Mouse (Mus musculus) adrenal gland, adult (tissue): ENCODE measurements at regions not wholly inside any gene's neighbourhood (a gene's known extent, or its start where the extent isn't known, plus 50 kb on each side); places are given as distances from the start of the nearest gene placed in this dataset.
A peak's percentile ranks its signal among the peaks of the same experiment; 100 is the strongest.

Experiments
- DNase-seq, 2 experiments: peaks; one replicate each; pipeline ENCODE4 v3.0.0; 2022 to 2023; ENCODE audit warnings: low spot score in 1 of 2; ENCODE audit not compliant: inconsistent age in 2 of 2

DNA sequence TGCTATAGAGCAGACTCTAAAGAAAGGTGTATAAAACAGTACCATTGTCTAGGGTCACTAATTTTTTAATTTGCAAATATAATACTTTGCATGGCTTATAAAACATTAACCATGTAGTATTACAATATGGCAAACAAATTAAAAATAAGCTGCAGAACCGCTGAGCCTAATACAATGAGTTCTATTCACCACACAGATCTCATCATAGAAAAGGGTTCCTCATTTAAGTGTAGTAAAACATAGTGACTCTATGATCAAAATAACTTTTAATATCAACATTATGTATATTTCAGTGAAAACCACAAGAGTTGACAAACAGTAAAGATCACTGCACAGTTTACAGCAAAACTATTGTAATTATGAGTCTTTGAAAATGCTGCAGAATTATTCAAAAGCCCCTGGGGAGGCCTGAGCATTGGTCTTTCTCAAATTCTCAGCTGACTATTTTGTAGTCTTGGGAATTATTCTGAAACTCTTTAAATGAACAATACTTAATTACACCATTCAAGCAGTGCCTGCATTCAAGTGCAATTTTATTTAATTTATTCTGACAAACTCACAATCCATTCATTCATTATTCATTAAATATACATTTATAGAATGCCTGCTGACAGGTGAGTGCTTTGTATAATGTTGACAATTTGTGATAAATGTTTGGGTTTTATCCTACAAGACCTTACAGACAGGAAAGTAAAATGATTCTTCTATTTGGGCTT lies 60.3 kb downstream of the Pcdh20 start:
- no peak for DNase-seq

DNA sequence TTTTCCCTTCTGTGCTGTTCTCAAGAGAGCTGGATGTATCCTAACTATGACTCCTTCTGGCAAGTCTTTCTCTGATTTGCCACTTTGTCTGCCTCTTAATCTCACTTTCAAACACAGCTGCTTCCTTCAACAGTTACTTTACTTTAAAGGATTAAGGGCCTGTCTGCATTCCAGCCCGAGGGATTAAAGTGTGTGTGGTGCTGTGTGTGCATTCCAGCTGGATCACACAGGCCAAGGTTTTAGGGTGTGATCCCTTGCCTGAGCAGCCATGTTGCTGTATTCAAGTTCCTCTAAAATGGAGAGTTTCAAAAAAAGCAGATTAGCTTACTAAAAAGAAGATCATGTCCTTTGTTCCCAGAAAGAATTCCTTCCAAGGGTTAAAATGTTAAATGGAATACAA lies 71.9 kb downstream of the Pcdh20 start:
- no peak for DNase-seq

DNA sequence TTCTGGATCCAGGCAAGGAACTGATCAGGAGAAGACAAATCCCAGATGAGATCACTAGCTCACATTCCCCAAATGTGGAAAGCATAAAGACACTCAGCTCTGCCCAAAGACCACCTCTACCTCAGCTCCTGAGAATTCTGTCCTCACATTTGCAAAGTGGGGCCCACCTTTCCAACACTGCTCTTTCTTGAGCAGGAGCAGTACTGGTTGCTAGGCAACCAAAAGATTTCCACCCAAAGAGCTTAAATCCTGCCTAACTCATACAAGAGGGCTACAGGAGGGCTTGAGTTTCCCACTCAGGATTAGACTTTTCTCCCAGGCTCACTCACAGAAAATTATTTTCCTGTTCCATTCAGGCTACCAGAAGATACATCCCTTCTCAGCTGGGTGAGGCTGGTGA lies 74.0 kb downstream of the Pcdh20 start:
- no peak for DNase-seq

DNA sequence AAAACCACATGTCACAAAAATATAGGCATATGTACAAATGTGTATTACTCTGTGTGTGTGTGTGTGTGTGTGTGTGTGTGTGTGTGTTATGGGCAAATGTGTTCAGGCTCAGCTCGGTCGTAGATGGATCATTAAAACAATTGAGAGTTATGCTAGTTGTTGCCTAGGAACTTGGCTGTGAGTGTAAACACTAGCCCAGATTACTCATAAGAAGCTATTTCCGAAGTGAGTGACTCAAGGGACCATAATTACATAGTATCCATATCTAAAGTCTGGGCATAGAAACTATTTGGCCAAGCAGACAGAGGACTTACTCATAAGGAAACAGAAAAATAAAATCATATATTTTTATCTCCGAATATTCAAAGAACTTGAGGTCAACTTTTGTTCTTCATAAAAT lies 76.2 kb downstream of the Pcdh20 start:
- no peak for DNase-seq

DNA sequence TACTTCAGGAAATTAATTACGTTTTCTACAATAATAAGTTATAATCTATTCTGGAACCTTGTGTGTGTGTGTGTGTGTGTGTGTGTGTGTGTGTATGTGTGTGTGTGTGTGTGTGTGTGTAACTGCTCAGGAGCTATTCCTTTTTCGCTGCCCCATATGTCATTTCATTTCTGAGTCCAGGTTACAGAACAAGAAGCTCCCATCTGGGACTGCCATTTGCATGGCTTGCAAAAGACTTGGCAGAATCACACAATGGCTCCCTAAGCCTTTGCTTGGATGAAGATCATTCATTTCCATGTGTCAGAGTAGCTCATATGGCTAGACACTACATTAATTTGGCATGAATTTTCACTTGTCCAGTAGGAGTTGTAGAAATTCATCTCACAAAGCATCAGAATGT lies 86.6 kb downstream of the Pcdh20 start:
- DNase-seq, result no peak

DNA sequence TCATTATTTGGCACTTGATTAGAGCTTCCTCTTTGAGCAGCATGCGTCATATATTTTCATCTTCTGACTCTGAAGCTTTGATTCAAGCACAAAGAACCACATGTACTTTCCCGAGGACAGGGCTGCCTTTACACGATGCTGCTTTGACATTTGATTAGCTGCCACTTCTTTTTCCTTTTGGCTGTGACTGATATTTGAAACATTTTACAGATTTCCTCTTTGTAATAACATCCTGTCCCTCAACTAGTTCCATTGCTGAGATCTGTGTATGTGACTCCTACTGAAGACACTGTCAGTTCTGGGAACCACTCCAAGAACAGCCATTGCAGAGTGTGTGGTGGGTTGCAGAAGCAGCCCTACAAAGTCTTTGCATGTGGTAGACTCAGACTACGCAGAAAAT lies 124.0 kb downstream of the Pcdh20 start:
- no peak for DNase-seq

DNA sequence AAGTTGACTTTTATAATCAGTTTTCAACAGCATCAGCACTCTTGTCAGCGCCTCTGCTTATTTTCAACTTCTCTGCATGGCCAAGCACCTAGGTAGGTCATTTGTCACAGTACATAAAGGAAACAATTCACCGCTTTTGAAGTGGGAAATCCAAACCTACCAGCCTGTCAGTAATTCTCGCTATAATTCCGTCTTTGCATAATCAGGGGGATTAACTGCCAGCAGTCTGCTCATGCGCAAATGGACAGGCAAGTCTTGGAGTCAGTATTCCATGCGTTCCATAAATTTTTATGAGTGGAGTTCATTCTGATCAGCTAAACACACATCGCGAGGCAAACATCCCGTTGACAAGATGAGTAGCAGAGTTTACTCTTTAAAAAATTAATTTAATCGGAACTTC lies 133.9 kb downstream of the Pcdh20 start:
- DNase-seq, result no peak

DNA sequence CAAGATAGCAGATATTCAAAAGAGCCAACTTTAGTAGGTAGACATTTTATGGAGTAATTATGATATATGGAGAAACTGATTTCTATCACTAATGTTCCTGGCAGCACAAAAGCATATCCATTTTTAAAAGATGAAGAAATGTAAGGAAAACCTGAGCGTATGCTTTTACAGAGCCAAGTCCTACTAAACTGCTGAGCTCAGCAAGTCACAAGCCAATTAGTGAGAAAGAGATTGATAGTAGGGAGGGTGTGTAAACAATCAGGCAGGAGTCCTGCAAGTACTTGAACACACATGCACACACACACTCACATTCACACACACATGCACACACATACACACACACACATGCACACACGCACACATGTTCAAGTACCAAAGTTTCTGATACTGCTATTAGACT lies 140.6 kb downstream of the Pcdh20 start:
- no peak for DNase-seq

DNA sequence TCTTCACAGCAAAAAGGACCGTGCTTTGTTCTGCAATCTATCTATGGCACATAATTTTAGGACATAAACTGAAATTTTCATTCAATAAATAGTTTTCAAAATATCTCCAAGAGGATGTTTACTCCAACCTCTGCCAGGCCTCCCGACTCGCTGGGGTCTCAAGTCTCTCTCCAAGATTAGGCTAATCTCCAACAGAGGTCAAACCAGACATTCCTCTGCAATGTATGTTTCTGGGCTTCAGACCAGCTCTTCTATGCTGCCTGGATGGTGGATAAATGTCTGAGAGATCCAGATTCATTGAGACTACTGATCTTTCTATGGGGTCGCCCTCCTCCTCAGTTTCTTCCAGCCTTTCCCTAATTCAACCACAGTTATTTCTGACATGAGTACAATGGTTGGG lies 144.8 kb downstream of the Pcdh20 start:
- no peak for DNase-seq

DNA sequence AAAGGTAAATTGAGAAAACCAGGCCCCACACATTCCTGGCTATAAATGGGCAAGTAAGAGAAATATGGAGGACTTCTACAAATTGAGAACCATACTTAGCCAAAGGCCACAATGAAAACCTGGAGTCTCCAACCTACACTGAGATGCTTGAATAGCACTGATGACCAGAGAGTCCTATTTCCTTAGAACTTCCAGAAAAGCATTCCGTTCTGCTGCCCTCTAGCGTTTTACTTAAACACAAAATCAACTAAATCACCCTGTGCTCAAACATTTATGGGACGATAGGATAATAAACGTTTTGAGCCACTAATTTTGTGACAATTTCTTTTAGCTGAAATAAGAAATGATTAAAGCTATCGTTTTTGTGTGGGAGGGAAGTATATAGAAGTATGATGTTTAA lies 192.9 kb downstream of the Pcdh20 start:
- DNase-seq, result peak in 1 of 2 experiments; percentile 33

DNA sequence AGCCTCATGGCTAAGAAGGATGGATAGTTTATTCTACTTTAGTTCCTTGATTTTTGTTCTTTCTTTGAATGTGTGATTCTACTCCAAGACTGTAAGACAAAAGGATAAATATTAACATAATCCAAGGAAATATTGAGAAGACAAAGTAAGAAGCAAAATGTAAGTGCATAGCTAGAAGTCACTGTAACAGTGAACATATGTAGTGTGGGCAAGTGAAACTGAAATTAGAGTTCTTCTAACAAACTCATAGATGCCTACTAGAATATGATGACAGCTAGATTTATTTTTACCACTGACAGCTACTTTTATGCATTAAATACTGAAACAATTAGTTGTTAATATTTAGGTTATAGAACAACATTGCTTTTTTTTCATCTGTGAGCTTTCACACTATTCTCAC lies 206.4 kb downstream of the Pcdh20 start:
- no peak for DNase-seq

DNA sequence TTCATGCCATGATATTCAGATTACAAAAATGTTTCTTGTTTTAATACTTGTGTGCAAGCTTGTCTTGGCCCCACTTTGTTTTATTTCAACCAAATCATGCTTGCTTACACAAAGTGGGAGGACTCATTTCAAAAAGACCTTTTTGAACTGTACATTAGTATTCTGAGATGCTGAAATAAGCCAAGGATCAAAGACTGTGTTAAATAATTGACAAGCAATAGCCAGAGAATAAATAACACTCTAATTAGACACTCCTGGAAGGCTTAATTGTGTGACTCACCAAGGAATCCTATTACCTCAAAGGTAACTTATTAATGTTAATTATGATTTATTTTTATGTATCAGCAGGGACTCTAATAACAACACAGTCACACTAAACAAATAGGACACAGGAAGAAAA lies 212.2 kb downstream of the Pcdh20 start:
- DNase-seq, result no peak

DNA sequence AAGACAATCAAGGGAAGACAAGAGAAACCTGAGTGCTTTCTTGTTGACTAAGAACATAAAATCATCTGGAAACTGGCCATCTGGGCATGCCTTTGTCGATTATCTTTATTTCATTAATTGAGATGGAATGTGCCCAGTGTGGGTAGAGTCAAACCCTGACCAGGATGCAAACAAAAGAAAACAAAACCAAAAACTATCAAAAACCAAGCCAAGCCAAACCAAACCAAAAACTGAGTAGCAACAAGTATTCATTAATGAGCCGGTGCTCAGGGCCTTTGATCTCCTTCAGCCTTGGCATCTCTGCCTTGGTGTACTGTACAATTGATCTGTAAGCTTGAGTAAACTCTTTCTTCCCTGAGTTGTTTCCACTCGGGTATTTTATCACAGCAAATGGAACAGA lies 216.1 kb downstream of the Pcdh20 start:
- DNase-seq, result no peak
